Mouse (Mus musculus): ENCODE data around the gene Wdr45b. TPM values are rescaled to one million over a fixed set of nuclear protein-coding genes. Genes with fewer than 3 reads are reported as not detected.

Gene Wdr45b
- 14.8 and 16.9 TPM in 2 replicates for polyA plus RNA-seq (2012; rRNA removed)

GRCm38 (mm10) chr11:121354091-121354707, at the start of gene Wdr45b:
TSS of gene Wdr45b (minus strand) at chr11:121354445.

GRCm38 (mm10) chr11:121387750-121388553, 33.7 kb upstream of the Wdr45b start, which contains the start of gene Rab40b:
TSS of gene Rab40b (minus strand) at chr11:121388251.

Other genes starting within 250 kb of the Wdr45b start
- 0.06 and 0.09 TPM in 2 replicates for gene Tex19.2, start 235.8 kb downstream of the Wdr45b start, polyA plus RNA-seq (2012; rRNA removed)
- 0.06 and 0.18 TPM in 2 replicates for gene Tex19.1, start 208.3 kb downstream of the Wdr45b start, polyA plus RNA-seq (2012; rRNA removed)
- gene Uts2r, start 194.2 kb downstream of the Wdr45b start, polyA plus RNA-seq (2012; rRNA removed): 0.01 and 0.03 TPM in 2 replicates
- gene Hexdc, start 150.0 kb downstream of the Wdr45b start, polyA plus RNA-seq (2012; rRNA removed): 6.9 and 8.6 TPM in 2 replicates
- 5.6 and 5.9 TPM in 2 replicates for gene Ogfod3, start 149.7 kb downstream of the Wdr45b start, polyA plus RNA-seq (2012; rRNA removed)
- gene Cybc1, start 125.1 kb downstream of the Wdr45b start, polyA plus RNA-seq (2012; rRNA removed): 14.7 and 18.6 TPM in 2 replicates
- 40.0 and 45.3 TPM in 2 replicates for gene Narf, start 117.2 kb downstream of the Wdr45b start, polyA plus RNA-seq (2012; rRNA removed)
- 8.5 and 9.7 TPM in 2 replicates for gene Foxk2, start 94.5 kb downstream of the Wdr45b start, polyA plus RNA-seq (2012; rRNA removed)
- gene Rab40b, start 33.8 kb upstream of the Wdr45b start, polyA plus RNA-seq (2012; rRNA removed): 0.18 and 0.33 TPM in 2 replicates
- 22.8 and 26.2 TPM in 2 replicates for gene Fn3krp, start 67.0 kb upstream of the Wdr45b start, polyA plus RNA-seq (2012; rRNA removed)
- gene Fn3k, start 80.5 kb upstream of the Wdr45b start, polyA plus RNA-seq (2012; rRNA removed): 32.8 and 40.2 TPM in 2 replicates
- 16.7 and 19.3 TPM in 2 replicates for gene Tbcd, start 97.5 kb upstream of the Wdr45b start, polyA plus RNA-seq (2012; rRNA removed)
- gene Zfp750, start 164.9 kb upstream of the Wdr45b start, polyA plus RNA-seq (2012; rRNA removed): 0.12 and 0.18 TPM in 2 replicates